Mouse (Mus musculus) cerebellum, postnatal 25 days (tissue): Measurements from ENCODE around the gene Gltpd2.
A peak's percentile ranks its signal among the peaks of the same experiment; 100 is the strongest.
"Not testable (repeated sequence)": the region's sequence is repeated elsewhere in the genome, so short reads cannot be mapped to it uniquely, and the experiment has no call there.

Experiments
- DNase-seq, 2 experiments: peaks; one replicate each; pipeline ENCODE4 v3.0.0; 2021; ENCODE audit warnings: mixed read lengths in 2 of 2

Gene Gltpd2

GRCm38 (mm10) chr11:70518923-70519322 is at the start of gene Gltpd2:
TSS of gene Gltpd2 (plus strand) at chr11:70519196.
- DNase-seq, result no peak

- no peak for DNase-seq
Observed at GRCm38 (mm10) chr11:70469764-70470163, 49.2 kb upstream of the Gltpd2 start.

GRCm38 (mm10) chr11:70472716-70473115 is 46.3 kb upstream of the Gltpd2 start:
- no peak for DNase-seq

- not testable (repeated sequence) for DNase-seq
Observed at GRCm38 (mm10) chr11:70473291-70473690, 45.7 kb upstream of the Gltpd2 start.

GRCm38 (mm10) chr11:70474872-70475534 is 44.0 kb upstream of the Gltpd2 start:
- no peak for DNase-seq

GRCm38 (mm10) chr11:70485498-70485897 is 33.5 kb upstream of the Gltpd2 start:
- no peak for DNase-seq

GRCm38 (mm10) chr11:70487816-70488215 is 31.2 kb upstream of the Gltpd2 start:
- DNase-seq, result no peak

- no peak for DNase-seq
Observed at GRCm38 (mm10) chr11:70489138-70489537, 29.9 kb upstream of the Gltpd2 start.

GRCm38 (mm10) chr11:70489684-70490083 is 29.3 kb upstream of the Gltpd2 start:
- DNase-seq, result no peak

GRCm38 (mm10) chr11:70499566-70500475 is 19.2 kb upstream of the Gltpd2 start:
- DNase-seq, result peak in 1 of 2 experiments; percentile 20

GRCm38 (mm10) chr11:70500476-70500812 is 18.6 kb upstream of the Gltpd2 start:
- no peak for DNase-seq

- DNase-seq, result no peak
Observed at GRCm38 (mm10) chr11:70502018-70502417, 17.0 kb upstream of the Gltpd2 start.

- DNase-seq, result no peak
Observed at GRCm38 (mm10) chr11:70504970-70505369, 14.0 kb upstream of the Gltpd2 start, which contains the start of gene Tm4sf5. TSS of gene Tm4sf5 (plus strand) at chr11:70505244.

GRCm38 (mm10) chr11:70506385-70506784 is 12.6 kb upstream of the Gltpd2 start:
- DNase-seq, result peak; percentile 27 to 63

GRCm38 (mm10) chr11:70506962-70507515 is 12.0 kb upstream of the Gltpd2 start:
- DNase-seq, result no peak

GRCm38 (mm10) chr11:70509753-70510564 is 9.0 kb upstream of the Gltpd2 start:
- peak; percentile 62 to 75 for DNase-seq

- no peak for DNase-seq
Observed at GRCm38 (mm10) chr11:70511242-70511641, 7.8 kb upstream of the Gltpd2 start.

- DNase-seq, result no peak
Observed at GRCm38 (mm10) chr11:70511825-70512224, 7.2 kb upstream of the Gltpd2 start.

GRCm38 (mm10) chr11:70512709-70513342 is 6.2 kb upstream of the Gltpd2 start:
- no peak for DNase-seq

GRCm38 (mm10) chr11:70513520-70513919 is 5.5 kb upstream of the Gltpd2 start:
- DNase-seq, result no peak

GRCm38 (mm10) chr11:70514288-70514687 is 4.7 kb upstream of the Gltpd2 start, which contains the start of gene Vmo1:
TSS of gene Vmo1 (minus strand) at chr11:70514616.
- DNase-seq, result no peak

- DNase-seq, result no peak
Observed at GRCm38 (mm10) chr11:70516352-70516751, 2.6 kb upstream of the Gltpd2 start.
